Mouse (Mus musculus) monocyte, adult 5-6 weeks (primary cell): ENCODE data around the gene Hsd17b6. TPM values are rescaled to one million over a fixed set of nuclear protein-coding genes. Genes with fewer than 3 reads are reported as not detected.
"Not testable (repeated sequence)": the region's sequence is repeated elsewhere in the genome, so short reads cannot be mapped to it uniquely, and the experiment has no call there.

ENCODE experiments used
- ATAC-seq: fragments of 153-309, 156-312 bp; replicated peaks from 2 replicates; pipeline ENCODE4 v1.8.0; 2017; ENCODE audit warnings: mild to moderate bottlenecking; ENCODE audit not compliant: low TSS enrichment, insufficient number of reproducible peaks, severe bottlenecking, poor library complexity, low FRiP score
- total RNA-seq: library from RNA; stranded (forward); fragments of 200-1000, 200-491, 200-594 nt; gene quantifications from 3 replicates; pipeline ENCODE4 v1.2.3, GENCODE M21; 2017

The Hsd17b6 gene
- not detected in 3 replicates for total RNA-seq

DNA sequence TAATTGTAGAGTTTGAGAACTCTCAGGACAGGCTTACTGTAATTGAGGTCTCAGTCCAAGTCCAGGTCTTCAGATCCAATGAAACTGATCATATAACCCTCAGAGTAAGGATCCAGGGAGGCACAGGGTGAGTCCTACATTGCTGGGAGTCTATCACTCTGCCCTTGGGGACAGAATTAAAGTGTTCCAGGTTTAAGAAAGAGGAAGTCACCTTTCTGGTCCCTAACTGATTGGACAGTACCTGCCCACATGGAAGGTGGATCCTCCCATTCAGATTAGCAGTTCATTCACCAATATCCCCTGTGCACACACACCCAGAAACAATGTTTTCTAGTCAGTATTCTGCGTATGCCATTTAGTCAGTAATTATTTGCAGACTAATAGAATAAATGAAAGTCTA is at the start of gene Hsd17b6:
Gene Hsd17b6 (minus strand): TSS at position 166 of the 400 bp plus-strand sequence.
- no peak for ATAC-seq

DNA sequence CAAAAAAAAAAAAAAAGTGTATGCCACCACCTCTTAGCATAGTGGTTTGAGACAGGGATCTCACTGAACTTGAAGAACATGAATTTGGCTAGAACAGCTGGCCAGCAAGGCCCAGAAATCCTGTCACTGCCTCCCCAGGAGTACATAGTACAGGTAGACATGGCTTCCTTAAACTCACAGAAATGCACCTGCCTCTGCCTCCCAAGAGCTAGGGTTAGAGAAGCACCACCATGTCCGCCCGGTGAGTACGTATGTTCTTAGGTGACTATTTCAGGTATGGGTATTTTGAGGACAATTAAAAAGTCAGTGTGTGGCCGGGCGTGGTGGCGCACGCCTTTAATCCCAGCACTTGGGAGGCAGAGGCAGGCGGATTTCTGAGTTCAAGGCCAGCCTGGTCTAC is 45.6 kb upstream of the Hsd17b6 start:
- ATAC-seq: no peak

DNA sequence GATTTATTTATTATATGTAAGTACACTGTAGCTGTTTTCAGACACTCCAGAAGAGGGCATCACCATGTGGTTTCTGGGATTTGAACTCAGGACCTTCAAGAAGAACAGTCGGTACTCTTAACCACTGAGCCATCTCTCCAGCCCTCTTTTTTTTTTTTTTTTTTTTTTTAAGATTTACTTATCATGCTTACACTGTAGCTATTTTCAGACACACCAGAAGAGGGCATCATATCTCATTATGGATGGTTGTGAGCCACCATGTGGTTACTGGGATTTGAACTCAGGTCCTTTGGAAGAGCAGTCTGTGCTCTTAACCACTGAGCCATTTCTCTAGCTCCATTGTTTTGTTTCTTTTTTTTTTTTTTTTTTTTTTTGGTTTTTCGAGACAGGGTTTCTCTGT is 44.7 kb upstream of the Hsd17b6 start:
- not testable (repeated sequence) for ATAC-seq

DNA sequence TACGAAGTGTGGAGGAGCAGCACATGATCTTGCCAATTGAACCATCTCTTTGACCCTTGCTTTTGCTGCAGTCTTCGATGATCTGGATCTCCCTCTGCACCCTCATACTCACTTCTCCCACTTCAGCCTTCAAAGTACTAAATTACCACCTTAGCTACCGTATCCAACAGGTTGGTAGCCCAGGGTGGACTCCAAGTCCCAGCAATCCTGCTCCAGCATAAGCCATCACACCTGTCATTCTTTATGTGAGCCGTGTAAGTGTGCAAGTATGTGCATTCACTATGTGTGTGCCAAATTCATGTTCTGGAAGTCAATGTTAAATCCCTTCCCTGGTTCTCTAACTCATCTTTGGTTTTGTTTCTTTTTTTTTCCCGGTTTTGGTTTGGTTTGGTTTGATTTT is 44.2 kb upstream of the Hsd17b6 start:
- no peak for ATAC-seq

DNA sequence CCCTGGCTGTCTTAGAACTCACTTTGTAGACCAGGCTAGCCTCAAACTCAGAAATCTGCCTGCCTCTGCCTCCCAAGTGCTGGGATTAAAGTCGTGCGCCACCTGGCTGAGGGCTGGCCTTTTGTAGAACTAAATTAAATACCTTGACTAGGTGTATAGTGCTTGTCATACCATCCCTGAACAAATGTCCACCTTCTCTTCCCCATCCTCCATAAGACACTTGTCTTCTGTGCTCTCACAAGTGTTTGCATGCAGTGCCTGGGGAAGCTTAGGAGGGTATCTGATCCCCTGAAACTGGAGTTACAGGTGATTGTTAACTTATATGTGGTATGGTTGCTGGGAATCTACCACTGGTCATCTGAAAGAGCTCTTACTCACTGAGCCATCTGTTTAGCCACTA is 42.9 kb upstream of the Hsd17b6 start:
- ATAC-seq: no peak

DNA sequence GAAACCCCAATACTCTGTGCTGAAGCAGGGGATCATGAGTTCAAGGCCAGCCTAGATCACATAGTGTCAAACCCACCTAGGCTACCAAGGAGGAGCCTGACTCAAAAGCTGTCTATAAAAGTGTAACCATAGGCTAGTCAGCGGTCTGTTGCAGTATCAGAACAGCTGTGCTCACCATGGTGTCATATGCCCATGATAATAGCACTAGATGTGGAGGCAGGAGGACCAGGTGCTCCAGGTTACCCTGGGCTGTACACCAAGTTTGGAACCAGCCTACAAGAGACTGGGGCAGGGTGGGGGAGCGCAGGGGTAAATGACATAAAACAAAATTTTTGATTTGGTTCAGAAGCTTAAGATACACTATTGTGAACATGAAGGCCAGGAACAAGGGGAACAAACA is 42.3 kb upstream of the Hsd17b6 start:
- ATAC-seq: peak; percentile 35; the same call in 1 of the 2 replicates

DNA sequence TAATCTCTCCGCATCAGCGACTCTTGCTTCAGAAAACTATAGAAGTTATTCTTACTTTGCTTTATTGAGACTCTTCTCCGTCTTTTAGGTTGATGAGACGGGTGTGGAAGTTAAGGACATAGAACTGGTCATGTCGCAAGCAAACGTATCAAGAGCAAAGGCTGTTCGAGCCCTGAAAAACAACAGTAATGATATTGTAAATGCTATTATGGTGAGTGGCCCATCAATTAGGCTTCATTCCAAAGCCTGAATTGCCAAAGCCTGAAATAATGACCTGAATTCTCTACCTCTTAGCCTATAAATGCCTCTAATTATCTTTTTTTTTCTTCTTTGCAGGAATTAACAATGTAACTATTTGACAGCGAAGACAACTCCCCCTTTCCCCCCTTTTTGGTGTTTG is 40.7 kb upstream of the Hsd17b6 start:
- ATAC-seq: no peak

DNA sequence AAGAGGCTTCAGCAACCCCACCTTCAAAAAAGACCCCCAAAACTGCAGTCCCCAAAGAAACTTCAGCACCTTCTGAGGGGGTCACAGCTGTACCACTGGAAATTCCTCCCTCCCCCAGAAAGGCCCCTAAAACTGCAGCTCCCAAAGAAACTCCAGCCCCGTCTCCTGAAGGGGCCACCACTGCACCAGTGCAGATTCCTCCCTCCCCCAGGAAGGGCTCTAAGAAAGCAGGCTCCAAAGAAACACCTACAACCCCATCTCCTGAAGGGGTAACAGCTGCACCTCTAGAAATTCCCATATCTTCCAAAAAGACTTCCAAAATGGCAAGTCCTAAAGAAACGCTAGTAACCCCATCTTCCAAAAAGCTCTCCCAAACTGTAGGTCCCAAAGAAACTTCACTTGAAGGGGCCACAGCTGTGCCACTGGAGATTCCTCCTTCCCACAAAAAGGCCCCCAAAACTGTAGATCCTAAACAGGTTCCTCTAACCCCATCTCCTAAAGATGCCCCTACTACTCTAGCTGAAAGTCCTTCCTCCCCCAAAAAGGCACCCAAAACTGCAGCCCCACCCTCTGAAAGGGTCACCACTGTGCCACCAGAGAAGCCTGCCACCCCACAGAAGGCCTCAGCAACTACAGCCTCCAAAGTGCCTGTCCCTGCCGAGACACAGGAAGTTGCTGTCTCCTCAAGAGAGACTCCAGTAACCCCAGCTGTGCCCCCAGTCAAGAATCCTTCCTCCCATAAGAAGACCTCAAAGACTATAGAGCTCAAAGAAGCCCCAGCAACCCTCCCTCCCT is 35.8 kb upstream of the Hsd17b6 start:
- ATAC-seq: no peak

DNA sequence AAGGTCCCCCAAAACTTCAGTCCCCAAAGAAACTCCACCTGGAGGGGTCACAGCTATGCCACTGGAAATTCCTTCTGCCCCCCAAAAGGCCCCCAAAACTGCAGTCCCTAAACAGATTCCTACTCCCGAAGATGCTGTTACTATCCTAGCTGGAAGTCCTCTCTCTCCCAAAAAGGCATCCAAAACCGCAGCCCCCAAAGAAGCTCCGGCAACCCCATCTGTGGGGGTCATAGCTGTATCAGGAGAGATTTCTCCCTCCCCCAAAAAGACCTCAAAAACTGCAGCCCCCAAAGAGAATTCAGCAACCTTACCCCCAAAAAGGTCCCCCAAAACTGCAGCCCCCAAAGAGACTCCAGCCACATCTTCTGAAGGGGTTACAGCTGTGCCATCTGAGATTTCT is 35.1 kb upstream of the Hsd17b6 start:
- no peak for ATAC-seq

DNA sequence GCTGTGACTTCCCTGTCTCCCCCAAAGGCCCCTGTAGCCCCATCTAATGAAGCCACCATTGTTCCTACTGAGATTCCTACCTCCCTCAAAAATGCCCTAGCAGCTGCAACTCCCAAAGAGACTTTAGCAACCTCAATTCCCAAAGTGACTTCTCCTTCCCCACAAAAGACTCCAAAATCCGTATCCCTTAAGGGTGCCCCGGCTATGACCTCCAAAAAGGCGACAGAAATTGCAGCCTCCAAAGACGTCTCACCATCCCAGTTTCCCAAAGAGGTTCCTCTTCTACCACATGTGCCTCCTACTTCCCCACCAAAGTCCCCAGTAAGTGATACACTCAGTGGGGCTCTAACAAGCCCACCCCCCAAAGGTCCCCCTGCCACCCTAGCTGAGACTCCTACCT is 34.2 kb upstream of the Hsd17b6 start:
- no peak for ATAC-seq

DNA sequence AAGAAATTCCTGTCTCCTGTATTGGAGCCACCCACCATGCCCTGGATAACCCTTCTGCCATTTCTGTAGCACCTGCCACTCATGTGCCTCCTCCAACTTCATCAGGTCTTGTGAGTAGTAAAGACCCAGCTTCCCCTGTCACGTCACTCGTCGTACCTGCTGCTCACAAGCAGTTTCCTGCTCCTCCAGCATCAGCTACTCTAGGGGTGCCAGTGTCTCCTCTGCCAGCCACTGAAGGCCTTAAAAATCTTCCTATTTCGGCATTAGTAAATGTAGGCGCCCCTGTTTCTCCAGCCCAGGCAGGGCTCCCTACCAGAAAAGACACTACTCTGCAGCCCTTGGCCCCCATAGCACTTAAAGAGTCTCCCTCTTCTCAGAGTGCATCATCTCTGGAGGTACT is 32.9 kb upstream of the Hsd17b6 start:
- no peak for ATAC-seq

DNA sequence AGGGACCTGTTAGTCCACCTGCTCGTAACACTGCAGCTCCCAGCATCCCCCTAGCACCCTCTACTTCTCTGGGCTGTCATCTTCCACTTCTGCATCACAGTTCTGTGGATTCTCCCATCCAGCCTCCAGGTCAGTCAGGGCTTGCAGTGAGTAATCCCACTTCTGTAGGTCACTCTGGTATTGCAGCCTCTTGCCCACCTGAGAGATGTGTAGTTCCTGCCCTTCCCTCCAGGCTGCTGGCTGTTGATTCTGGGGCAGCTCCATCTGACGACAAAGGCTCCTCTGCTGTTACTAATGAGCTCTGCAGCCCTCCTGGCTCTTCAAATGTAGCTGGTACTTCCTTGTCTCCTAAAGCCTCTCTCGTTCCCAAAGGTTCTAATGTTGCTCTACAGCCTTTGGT is 32.4 kb upstream of the Hsd17b6 start:
- no peak for ATAC-seq

DNA sequence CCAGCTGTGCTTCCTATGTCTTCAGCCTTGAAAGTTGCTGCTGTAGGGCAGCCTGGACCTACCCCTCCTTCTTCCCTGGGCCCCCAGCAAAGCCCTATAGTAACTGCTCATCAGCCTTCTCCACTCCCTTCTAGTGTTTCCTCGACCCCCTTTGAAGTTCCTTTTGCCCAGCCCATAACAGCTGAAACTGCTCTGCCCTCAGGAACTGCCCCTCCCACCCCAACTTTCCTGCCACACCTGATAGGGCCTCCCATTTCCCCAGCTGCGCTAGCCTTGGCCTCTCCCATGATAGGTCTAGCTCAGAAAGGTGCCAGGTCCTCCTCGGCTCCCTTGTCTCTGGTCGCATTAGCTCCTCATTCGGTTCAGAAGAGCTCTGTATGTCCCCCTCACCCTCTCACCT is 31.8 kb upstream of the Hsd17b6 start:
- ATAC-seq: no peak

DNA sequence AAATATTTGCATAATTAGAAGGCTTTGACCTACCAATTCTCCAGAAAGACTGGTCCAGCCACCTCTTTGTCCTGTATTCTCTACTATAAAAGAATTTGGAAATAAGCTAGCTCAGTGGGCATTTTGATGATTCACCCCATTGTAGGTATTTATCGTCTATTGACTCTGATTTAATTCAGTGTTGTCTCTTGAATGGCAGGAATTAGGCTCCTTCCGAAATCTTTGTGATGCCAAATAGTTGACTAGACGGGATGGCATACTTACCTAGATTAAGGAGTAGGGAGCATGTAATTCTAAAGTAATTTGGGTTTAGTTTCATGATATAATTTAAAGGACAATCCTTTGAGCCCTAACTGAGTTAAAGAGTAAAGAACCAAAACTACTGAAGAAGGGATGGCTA is 30.5 kb upstream of the Hsd17b6 start:
- ATAC-seq: no peak

DNA sequence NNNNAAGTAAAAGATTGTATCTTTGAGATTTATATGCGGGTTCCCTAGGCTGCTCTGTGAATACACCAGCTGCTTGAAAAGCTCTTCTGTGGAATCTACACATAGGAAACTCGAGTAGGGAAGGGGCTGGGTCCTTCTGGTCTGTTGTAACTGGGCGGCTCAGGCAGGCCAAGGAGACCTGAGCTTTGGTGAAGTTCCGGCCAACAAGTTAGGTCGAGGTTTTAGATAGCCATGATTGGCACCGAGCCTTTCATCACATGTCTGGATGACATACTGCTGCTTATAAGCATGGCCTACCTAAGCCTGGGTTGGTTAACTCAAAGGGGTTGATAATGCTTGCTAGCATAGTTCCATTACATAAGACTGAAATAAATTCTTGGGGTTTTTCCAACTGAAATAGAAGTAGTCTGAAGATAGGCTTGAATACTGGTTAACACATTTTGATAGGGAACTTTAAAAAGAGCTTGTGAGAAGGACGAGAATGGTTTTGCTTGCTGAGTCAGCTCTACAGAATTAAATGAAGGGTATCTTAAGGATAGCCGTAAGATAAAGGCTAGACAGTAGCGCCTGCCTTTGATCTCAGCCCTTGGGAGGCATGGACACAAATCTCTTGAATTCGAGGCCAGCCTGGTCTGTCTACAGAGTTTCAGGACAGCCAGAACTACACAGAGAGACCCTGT is 29.5 kb upstream of the Hsd17b6 start:
- no peak for ATAC-seq

DNA sequence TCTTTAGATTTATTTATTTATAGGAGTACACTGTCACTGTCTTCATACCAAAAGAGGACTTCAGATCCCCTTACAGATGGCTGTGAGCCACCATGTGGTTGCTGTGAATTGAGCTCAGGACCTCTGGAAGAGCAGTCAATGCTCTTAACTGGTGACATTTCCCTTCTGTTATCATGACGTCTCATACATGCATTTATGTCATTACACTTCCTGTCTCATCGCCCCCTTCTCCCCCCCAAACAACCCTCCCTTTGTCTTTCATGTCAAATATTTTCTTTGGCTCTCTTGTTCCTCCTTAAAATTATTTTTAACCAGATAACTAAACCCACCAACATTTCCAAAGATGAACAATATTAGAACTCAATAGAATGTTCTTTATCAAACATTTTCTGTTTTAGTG is 23.4 kb upstream of the Hsd17b6 start:
- no peak for ATAC-seq

DNA sequence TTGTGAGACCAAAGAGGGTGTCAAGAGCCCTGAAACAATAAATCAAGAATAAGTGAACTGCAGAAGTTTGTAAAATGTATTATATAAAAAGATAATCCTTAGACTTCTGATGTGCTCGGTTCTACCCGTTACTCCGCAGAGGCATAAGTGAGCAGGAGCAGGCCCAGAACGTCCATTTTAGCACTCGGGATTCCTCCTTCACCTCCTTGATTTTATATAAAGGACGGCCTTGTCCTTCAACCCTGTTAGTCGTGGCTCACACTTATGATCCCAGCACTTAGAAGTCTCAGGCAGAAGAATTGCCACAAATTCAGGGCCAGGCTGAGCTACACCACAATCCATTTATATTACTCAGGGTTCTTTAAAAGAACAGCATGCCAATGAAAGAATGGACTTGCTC is 22.5 kb upstream of the Hsd17b6 start:
- ATAC-seq: no peak

DNA sequence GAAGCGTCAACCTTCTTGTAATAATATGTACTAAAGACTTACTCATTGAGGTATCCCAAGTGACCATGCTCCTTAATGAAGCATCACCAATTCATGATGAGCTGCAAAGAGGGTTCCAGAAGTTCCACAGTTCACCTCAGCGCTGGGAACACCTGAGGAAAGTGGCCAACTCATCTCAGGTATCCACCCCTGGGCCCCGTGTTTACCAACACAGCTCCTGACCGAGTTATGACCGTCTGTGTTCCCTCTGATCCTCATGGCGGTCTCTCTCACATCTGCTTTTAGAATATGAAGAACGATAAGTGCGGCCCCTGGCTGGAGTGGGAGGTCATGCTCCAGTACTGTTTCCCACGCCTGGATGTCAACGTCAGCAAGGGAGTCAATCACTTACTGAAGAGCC is 16.1 kb upstream of the Hsd17b6 start:
- ATAC-seq: no peak

DNA sequence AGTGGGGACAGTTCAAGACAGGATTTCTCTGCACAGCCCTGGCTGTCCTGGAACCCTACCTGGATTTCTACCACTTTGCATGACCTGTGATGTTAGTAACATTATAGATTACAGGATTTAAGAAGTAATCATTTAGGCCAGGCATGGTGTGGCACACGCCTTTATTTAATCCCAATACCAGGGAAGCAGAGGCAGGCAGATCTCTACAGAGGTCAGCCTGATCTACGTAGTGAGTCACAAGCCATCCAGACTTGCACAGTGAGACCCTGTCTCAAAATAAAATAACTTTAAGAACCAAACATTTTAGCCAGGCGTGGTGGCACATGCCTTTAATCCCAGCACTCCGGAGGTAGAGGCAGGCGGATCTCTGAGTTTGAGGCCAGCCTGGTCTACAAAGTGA is 14.8 kb upstream of the Hsd17b6 start:
- ATAC-seq: no peak
